In the genomic region with DNA sequence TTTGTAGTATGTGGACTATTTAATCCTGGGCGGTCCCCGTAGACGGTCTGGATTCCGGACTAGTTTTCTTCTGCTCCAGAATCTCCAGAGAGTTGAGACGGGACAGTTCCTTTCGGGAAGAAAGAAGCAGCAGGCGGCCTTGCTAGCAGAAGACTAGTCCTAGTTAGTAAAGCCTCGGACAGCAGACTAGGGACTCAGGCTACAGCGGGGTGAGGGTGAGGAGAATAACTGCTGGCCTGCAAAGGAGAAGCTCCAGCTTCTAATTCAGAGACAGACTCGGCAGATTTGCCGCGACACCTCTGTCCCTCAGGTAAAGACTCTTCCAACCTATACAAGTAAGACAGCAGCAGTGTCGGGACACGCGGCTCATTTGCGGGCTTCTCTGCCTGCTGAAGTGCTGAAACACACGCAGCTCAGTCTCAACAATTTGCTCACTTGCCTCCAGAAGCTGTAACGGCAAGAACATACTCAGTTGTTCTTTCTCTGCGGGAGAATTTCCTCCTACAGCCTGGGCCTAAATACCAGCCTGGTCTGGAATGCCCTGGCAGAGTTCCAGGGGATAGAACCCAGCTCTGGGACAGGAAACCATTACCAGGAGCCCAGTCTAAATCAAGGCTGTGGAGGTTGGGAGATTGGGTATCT, we compare ENCODE assay signal across 10 mouse cellular contexts. TPM values are rescaled to one million over a fixed set of nuclear protein-coding genes. Genes with fewer than 3 reads are reported as not detected.
DNase-seq lines count a peak whose midpoint lies in the region; ATAC-seq lines count a peak whose summit lies in the region.
"Had no signal": no experiment of that assay in that cellular context is flagged by ENCODE, and none has a peak within 500 bp of the region (broad histone marks: within the 10 kb centered on the region; RNA-seq: fewer than 3 reads in every experiment).

No protein-coding gene starts in this region.

- H3K9ac ChIP-seq in heart, embryonic 11.5 days (ENCODE audit: low read depth, low read length), result peak overlapping the region; percentile 39; the same call in 1 of the 2 replicates
- H3K9ac ChIP-seq in intestine, embryonic 14.5 days (ENCODE audit: low read length), result 0 out of 2 replicates have a peak overlapping the region, but pooled peaks have one; percentile 25
- peak overlapping the region; percentile 32; the same call in 1 of the 2 replicates for H3K9ac ChIP-seq in midbrain, embryonic 16.5 days (ENCODE audit: low read depth, low read length)

- no peaks in the 10 kb centered on the region for H3K36me3 ChIP-seq in heart, embryonic 11.5 days (ENCODE audit: control insufficient read depth, insufficient read depth, low read length)
- no peaks in the 10 kb centered on the region for H3K36me3 ChIP-seq in intestine, embryonic 14.5 days (ENCODE audit: control insufficient read depth, insufficient read depth, low read length)
- no peaks in the 10 kb centered on the region for H3K36me3 ChIP-seq in midbrain, embryonic 16.5 days (ENCODE audit: control insufficient read depth, insufficient read depth, low read length)

- WGBS in heart, embryonic 11.5 days (ENCODE audit: insufficient replicate concordance), result 1% methylated on average over 19 of the region's 19 CpGs
- 2% methylated on average over 19 of the region's 19 CpGs for WGBS in intestine, embryonic 14.5 days
- WGBS in midbrain, embryonic 16.5 days, result 2% methylated on average over 19 of the region's 19 CpGs

- intact Hi-C loops in heart, postnatal 14 days (cut with DNase I), result no loop called here

- DNase-seq in heart, postnatal 14 days, result no peak
- DNase-seq in embryo, embryonic 9.5 days (ENCODE audit: extremely low spot score), result peak; percentile 38
- peak; percentile 81 for DNase-seq in intestine, embryonic 14.5 days (ENCODE audit: low spot score)
- no peak for DNase-seq in cerebellum, postnatal 14 days
- no peak for DNase-seq in T-cell, adult 2 months (ENCODE audit: low spot score)

- H3K27me3 ChIP-seq in heart, embryonic 11.5 days (ENCODE audit: control insufficient read depth, insufficient read depth, low read length), result no peaks in the 10 kb centered on the region; the same call in 1 of the 2 replicates
- 0 out of 2 replicates have a peak, but pooled peaks cover 13% of the 10 kb centered on the region for H3K27me3 ChIP-seq in intestine, embryonic 14.5 days (replicated peaks; ENCODE audit: control insufficient read depth, insufficient read depth, low read length)
- H3K27me3 ChIP-seq in midbrain, embryonic 16.5 days (ENCODE audit: control insufficient read depth, insufficient read depth, low read depth, low read length), result peaks cover 19% of the 10 kb centered on the region

- ATAC-seq in heart, embryonic 11.5 days (replicated peaks; ENCODE audit: insufficient number of reproducible peaks, low FRiP score, low TSS enrichment), result no peak
- no peak for ATAC-seq in intestine, embryonic 14.5 days (replicated peaks; ENCODE audit: low FRiP score, low TSS enrichment, low read depth)
- 0 out of 2 replicates have a peak, but pooled peaks have one; percentile 19 for ATAC-seq in midbrain, embryonic 16.5 days
- ATAC-seq in cerebellum, adult (ENCODE audit: insufficient number of reproducible peaks, low FRiP score, low TSS enrichment), result no peak

- H3K4me3 ChIP-seq in heart, embryonic 11.5 days (ENCODE audit: low read depth, low read length), result peak overlapping the region; percentile 47
- peak overlapping the region; percentile 48 for H3K4me3 ChIP-seq in intestine, embryonic 14.5 days (ENCODE audit: low read depth, low read length)
- peak overlapping the region; percentile 45 for H3K4me3 ChIP-seq in midbrain, embryonic 16.5 days (ENCODE audit: low read depth, low read length)

- H3K9me3 ChIP-seq in heart, embryonic 11.5 days (replicated peaks; ENCODE audit: control insufficient read depth, low read length), result no peaks in the 10 kb centered on the region
- H3K9me3 ChIP-seq in intestine, embryonic 14.5 days (ENCODE audit: control insufficient read depth, low read length), result no peaks in the 10 kb centered on the region
- H3K9me3 ChIP-seq in midbrain, embryonic 16.5 days (replicated peaks; ENCODE audit: control insufficient read depth, low read length, poor library complexity, severe bottlenecking), result no peaks in the 10 kb centered on the region

- no peak overlapping the region for H3K27ac ChIP-seq in heart, embryonic 11.5 days (ENCODE audit: low read depth, low read length)
- H3K27ac ChIP-seq in intestine, embryonic 14.5 days (ENCODE audit: low read depth), result no peak overlapping the region
- H3K27ac ChIP-seq in midbrain, embryonic 16.5 days (ENCODE audit: low read length), result no peak overlapping the region

- H3K4me1 ChIP-seq in heart, embryonic 11.5 days (ENCODE audit: control insufficient read depth, insufficient read depth, low read length), result 0 out of 2 replicates have a peak, but pooled peaks cover 4% of the 10 kb centered on the region
- H3K4me1 ChIP-seq in intestine, embryonic 14.5 days (replicated peaks; ENCODE audit: control insufficient read depth, insufficient read depth, low read length), result peaks cover 7% of the 10 kb centered on the region; the same call in 1 of the 2 replicates
- peaks cover 3% of the 10 kb centered on the region; the same call in 1 of the 2 replicates for H3K4me1 ChIP-seq in midbrain, embryonic 16.5 days (ENCODE audit: control insufficient read depth, insufficient read depth, low read length)

- peak overlapping the region; percentile 75 for H3K4me2 ChIP-seq in heart, embryonic 11.5 days
- peak overlapping the region; percentile 88 for H3K4me2 ChIP-seq in intestine, embryonic 14.5 days (ENCODE audit: low read length)
- peak overlapping the region; percentile 83 for H3K4me2 ChIP-seq in midbrain, embryonic 16.5 days (ENCODE audit: low read length)

RNA-seq across cellular contexts. Expression of a gene that starts 39.9 kb away (rescaled TPM):
- polyA plus RNA-seq in heart, embryonic 11.5 days (2014; fragmentation: Nextera tagmentation; extraction: Ambion mirVana), result not detected in 2 replicates
- total RNA-seq in heart, postnatal 14 days (2021), result not detected
- polyA plus RNA-seq in intestine, embryonic 14.5 days (2014; fragmentation: Nextera tagmentation; extraction: Ambion mirVana), result not detected in 2 replicates
- polyA plus RNA-seq in midbrain, embryonic 16.5 days (2015; fragmentation: Nextera tagmentation; extraction: Ambion mirVana), result not detected in 2 replicates
- total RNA-seq: CH12.LX; hematopoietic stem cell, adult 5-6 weeks had no signal

RNA-seq across cellular contexts. Expression of a gene that starts 51.1 kb away (rescaled TPM):
- not detected in 2 replicates for polyA plus RNA-seq in heart, embryonic 11.5 days (2014; fragmentation: Nextera tagmentation; extraction: Ambion mirVana)
- total RNA-seq in heart, postnatal 14 days (2021), result not detected
- polyA plus RNA-seq in intestine, embryonic 14.5 days (2014; fragmentation: Nextera tagmentation; extraction: Ambion mirVana), result not detected in 2 replicates
- polyA plus RNA-seq in midbrain, embryonic 16.5 days (2015; fragmentation: Nextera tagmentation; extraction: Ambion mirVana), result not detected in 2 replicates
- total RNA-seq: CH12.LX; hematopoietic stem cell, adult 5-6 weeks had no signal

Comparison
In these comparisons a context has a peak if more than half of its experiments do, and no peak if none do; other contexts are left out.
1. DNase-seq: peak in embryo, embryonic 9.5 days (single experiment) and intestine, embryonic 14.5 days (single experiment); none in heart, postnatal 14 days (0 of 2), cerebellum, postnatal 14 days (0 of 2) and T-cell, adult 2 months (single experiment).
2. Peak in every context shown above with its lines, with median percentiles within 50 percentile points of each other: H3K4me2 ChIP-seq, H3K4me3 ChIP-seq and H3K9ac ChIP-seq.